Mouse (Mus musculus) spleen, adult 2 months (tissue): ENCODE results near the gene Gm7075.

Source experiments
- CTCF ChIP-seq: fragments of 200-500 bp; IDR thresholded peaks from 2 replicates; pipeline ENCODE4 v1.5.1; 2011; ENCODE audit warnings: mild to moderate bottlenecking, inconsistent platforms; ENCODE audit not compliant: insufficient read depth, insufficient read length, insufficient replicate concordance; ENCODE audit errors: extremely low read depth
- POLR2A ChIP-seq: fragments of 200-500 bp; IDR thresholded peaks from 2 replicates; pipeline ENCODE4 v1.6.1; 2011; ENCODE audit warnings: low read depth, low read length, inconsistent platforms

DNA sequence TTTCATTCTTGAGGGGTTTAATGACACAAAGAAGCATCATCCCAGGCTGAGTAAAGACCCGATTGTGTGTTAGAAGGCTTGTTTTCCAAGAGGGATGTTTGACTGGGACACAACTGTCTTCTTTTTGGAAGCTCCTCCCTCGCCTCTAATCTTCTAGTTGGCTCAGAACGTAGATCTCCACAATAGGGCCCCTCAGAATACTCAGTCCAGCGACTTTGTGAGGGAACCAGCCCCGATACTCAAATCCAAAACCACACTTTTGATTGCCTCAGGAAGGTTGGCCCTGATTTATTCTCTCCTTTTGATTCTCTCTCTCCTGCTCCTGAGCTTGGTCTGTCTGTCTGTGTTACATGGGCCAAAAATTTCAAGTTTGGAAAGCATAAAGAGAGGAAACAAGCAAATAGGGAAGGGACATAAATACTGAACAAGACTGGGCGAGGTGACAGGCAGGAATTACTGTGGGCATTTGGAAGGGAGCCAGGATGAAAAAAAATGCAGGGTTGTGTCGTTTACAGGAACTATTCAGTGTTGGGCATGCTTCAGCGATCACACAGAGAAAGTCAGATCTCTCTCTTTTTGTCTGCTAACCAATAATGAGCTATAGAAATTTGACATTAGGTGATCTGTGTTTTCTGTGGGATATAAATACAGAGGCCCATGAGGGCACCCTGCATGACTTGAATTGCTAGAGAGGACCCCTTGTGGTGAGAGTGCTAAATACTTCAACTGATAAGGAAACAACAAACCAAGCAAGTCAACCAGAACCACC lies 33.7 kb upstream of the Gm7075 start:
- TF ChIP-seq POLR2A (no peak), CTCF (no peak)
